Mouse (Mus musculus) thymus, postnatal 36 days (tissue): ENCODE results near the gene Lamb3.

Experiments used
- DNase-seq, 2 experiments: peaks; one replicate each; pipeline ENCODE4 v3.0.0; 2022; ENCODE audit warnings: mixed read lengths in 2 of 2

The Lamb3 gene

DNA sequence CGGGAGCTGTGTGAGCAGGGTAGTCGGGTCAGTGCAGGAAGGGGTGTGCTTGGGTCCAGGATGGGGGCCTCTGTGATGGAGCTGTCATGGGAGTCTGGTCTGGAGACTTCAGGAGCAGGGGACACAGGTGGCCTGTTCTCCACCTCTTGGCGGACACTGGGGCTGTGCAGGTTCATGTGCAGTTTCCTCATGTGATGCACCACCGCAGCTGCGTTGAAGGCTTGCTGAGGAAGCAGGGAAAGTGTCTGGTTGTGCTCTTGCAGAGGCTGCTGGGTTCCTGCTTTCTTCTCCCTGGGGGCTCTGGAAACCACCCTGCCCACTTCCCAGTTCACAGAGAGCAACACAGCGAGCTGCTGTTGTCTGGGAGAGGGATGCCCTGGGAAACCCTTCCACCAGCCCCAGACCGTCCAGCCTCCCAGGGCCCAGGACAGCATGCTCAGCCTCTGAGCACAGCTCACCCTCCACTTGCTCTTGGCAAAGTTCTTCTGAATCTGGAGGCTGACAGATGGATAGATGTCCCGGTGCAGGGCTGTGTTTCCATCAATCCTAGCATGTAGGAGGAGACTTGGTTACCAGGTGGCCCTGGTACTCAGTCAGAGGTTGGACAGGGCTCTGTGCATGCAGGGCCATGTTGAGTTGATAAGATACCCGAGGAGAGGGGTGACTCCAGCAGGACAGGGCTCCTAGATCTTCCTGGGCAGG lies 140.9 kb downstream of the Lamb3 start:
- DNase-seq, result peak; percentile 30 to 57

DNA sequence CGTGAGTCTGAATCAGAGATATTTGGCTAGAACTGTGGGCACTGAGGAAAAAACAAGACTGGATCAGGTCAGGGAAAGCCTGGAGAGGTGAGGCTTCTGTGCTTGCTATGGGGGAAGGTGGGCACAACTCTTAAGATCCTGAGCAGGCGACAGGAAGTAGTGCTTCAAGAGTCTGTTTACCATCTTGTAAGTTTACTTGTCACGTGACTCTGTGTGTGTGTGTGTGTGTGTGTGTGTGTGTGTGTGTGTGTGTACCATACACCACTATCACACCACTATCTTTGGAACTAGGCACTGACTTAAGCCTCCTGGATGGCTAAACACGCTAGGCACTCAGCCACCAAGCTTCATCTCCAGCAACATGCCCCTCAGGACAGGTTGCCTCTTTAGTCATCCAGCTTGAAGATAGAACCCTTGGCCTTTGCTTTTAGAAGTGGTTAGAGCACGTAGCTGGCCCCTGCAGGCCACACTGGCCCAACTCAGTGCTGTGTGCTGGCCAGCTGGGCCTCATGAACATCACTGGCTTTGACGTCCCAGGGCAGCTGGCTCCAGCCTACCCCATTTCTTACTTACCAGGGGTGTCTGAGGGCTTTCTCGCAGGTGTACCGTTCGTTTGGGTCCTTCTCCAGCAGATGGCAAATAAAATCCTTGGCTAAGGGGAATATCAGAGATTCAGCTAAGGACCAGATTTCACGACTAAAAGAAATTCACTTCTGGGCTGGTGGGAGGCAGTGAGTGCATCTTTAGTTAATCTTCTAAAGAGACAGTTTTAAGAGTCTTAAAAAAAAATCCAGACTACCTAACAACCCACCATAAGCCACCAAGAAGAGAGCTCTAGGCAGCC lies 142.4 kb downstream of the Lamb3 start:
- DNase-seq, result peak; percentile 54 to 56

DNA sequence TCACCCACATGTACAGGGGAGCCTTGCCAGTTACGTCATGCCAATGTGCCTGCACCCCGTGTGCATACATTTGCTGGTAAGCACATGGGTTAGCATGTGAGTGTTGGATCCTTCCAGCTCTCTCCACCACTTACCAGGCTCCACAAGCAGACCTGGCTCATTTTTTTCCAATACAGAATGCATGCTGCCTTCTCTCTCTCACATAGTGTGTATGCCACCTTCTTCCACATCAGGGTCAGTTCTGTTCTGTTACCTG lies 143.0 kb downstream of the Lamb3 start:
- no peak for DNase-seq

DNA sequence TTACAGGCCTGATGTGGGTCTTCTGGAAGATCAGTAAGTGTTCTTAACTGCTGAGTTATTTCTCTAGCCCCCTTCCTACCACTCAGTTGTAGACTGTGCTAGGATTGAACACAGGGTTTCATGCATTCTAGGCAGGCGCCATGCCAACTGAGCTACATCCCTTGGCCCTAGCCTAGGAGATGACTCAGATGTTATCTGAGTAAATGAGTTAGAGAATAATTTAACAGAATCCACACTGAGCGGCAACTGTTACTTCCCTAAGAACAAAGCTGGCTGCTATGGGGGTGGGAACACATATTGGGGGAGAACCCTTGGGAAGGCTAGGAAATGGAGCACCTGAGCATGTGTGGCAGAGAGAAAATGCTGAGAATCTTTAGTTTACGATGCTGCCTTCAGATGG lies 144.1 kb downstream of the Lamb3 start:
- DNase-seq, result no peak

GRCm38 (mm10) chr1:193359199-193359598 lies 151.7 kb downstream of the Lamb3 start:
- DNase-seq, result no peak

DNA sequence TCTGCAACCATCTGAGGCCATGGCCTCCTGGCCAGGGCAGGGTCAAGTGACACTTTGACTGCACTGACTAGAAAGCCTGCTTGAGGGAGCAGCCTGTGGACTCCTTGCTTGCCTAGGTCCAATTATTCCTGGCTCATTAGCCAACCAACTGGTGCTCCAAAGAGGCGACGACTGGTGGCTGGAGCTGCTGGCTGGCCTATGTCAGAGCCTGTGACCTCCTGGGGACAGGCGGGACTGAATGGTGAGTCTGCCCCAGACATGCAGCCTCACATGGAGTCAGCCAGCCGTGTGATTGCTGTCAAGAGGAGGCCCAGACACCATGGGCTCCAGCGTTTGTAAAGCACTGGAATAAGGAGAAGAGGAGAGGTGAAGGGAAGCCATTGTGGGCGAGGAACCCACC lies 153.7 kb downstream of the Lamb3 start:
- no peak for DNase-seq

DNA sequence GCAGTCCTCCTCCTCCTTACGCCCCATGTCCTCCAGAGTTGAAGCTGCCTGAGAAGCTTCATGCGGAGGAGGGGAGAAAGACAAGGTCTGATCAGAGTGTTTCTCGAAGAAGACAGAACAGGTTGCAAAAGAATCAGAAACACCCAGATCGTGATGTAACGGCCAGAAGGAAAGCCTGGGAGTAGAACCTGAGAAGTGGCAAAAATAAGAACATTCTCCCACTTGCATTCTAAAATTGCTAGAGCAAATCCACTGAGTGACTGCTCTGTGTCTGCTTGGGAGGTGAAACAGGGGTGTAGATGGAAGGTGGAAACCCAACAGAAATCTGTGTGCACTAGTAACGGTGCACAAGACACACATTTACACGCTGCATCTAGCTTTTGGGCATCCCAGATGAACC lies 154.6 kb downstream of the Lamb3 start:
- no peak for DNase-seq

GRCm38 (mm10) chr1:193363801-193364231 lies 156.3 kb downstream of the Lamb3 start:
- peak; percentile 75 for DNase-seq

- DNase-seq, result no peak
These were observed 160.6 kb downstream of the Lamb3 start for GRCm38 (mm10) chr1:193368055-193368454.

- DNase-seq, result no peak
These were observed 161.6 kb downstream of the Lamb3 start for GRCm38 (mm10) chr1:193369091-193369490.

GRCm38 (mm10) chr1:193370096-193370495 lies 162.6 kb downstream of the Lamb3 start, which contains the start of gene Camk1g:
Gene Camk1g (minus strand): TSS chr1:193370298.
- no peak for DNase-seq

- DNase-seq, result no peak
These were observed 166.5 kb downstream of the Lamb3 start for GRCm38 (mm10) chr1:193373906-193374413.

DNA sequence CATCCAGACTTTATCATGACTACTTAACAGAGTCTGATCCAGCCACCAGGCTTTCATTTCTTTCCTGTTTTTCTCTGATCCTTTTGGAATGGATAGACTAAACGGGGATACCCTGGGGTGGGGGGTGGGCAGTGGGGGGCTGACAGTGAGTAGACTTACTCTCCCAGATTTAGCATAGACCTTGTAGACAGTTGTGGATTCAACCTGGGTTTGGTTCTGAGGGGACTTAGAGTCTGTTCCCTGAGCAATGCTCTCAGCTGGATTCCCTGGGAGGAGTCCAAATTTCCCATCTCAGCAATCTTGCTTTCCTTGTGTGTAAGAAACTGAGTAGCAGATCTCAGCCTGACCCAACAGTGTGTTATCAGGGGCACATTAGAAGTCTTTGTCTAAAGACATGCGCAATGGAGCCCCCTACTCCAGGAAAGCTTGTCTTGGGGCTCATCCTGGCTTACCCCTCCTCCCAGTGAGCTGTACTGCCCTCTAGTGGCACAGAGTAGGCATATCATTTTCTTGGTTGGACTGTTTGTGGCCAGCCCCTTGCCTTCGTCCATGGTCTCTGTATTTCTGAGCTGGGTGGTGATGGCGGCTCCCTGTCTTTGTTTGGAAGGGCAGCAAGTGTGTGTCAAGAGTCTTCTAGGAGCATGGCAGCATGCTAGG lies 169.1 kb downstream of the Lamb3 start:
- DNase-seq, result peak; percentile 49 to 52

DNA sequence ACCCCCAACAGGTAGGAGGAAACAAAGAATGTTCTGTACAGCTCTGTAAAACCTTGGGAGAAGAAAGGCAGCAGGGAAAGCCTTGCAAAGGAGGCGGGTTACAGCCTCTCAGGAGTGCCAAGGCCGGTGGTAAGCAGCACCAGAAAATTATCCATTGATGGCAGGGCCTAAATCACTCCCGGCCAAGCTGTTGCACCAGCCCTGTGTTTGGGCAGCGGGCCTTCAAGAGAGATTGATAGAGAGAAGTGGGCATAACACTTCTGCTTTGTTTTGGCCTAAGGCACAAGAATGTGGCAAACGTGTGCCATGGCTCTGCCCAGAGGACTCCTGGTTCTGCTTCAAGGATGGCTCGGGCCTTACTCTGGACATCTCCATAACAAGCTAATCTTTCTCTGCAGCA lies 172.1 kb downstream of the Lamb3 start:
- DNase-seq, result no peak

DNA sequence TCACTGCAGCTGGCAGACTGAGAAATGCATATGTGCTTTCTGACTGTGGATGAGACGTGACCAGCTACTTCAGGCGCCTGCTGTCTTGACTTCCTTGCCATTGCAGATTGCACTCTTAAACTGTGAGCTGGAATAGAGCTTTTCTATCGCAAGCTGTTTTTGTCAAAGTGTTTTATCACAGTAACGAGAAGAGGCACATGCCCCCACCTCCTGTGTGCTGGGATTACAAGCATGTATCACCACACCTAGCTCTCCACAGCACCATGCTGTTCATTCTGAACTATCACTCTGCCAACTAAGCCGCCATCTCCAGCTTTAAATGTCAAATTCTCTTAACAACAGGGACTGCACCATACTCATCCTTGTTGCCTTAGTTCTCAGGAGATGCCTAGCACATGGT lies 173.4 kb downstream of the Lamb3 start:
- DNase-seq, result no peak

- no peak for DNase-seq
These were observed 174.3 kb downstream of the Lamb3 start for GRCm38 (mm10) chr1:193381597-193382404.

- DNase-seq, result peak; percentile 24 to 52
These were observed 174.9 kb downstream of the Lamb3 start for GRCm38 (mm10) chr1:193382435-193382834.

DNA sequence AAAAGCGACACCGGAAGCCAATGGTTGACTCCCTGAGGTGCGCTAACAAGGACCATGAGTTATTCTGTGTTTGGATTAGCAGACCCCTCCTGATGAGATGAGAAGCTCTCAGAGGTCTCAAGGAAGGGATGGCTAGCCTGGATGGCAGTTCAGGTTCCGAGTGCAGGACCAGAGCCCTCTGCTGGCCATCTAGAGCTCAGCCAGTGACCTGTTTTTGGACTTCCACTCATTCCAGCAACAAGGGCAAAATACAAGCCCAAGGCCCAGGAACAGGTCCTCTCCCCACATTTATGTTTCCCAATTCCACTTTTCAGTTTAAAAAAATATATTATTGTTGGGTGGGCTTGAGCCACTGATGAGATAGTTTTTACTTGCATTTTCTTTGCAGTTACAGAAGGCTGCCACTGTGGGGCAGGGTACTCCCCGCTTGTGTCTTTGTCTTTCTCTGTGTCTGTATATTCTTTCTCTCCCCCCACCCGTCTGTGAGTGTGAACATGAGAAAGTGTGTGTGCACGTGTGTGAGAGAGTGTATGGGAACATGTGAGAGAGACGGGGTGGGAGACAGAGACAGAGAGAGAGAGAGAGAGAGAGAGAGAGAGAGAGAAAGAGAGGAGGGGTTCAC lies 175.5 kb downstream of the Lamb3 start:
- peak; percentile 42 to 51 for DNase-seq

DNA sequence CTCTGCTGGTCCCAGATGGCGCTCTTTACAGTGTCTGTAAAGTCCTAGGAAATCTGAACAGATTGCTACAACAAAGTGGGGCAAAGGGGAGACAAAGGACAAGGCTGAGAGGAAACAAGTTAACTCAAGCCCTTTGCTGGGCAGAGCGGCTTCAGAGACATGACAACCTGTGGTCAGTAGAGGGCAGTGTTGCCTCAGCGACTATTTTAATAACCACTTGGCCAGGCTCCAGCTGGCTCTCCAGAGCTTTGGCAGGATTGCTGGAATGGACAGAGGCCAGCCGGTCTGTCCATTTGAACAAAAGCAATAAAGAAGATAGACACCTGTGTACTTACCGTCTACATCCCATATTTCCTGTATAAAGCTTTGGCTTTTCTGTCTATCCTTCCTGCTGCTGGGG lies 178.6 kb downstream of the Lamb3 start:
- DNase-seq, result peak; percentile 52 to 62

DNA sequence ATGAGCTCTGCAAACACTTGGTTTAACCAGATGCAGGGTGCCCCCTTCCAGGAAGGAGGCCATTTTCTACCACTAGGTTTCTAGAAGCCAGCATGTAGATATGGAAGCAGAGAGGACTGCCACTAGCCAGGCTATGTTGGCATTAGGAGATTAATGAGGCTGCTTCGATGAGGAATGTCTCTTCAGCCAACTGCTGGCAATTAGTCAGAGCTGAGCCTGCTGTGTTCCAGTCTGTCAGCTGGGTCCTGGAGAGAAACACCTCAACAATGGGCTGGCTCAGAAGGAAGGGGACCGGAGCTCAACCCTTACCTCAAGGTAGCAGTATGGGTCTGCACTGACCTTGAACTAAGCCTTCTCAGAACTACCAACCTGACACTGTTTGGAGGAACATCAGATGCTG lies 179.7 kb downstream of the Lamb3 start:
- DNase-seq, result no peak

- DNase-seq, result no peak
These were observed 182.0 kb downstream of the Lamb3 start for GRCm38 (mm10) chr1:193389505-193389904.

DNA sequence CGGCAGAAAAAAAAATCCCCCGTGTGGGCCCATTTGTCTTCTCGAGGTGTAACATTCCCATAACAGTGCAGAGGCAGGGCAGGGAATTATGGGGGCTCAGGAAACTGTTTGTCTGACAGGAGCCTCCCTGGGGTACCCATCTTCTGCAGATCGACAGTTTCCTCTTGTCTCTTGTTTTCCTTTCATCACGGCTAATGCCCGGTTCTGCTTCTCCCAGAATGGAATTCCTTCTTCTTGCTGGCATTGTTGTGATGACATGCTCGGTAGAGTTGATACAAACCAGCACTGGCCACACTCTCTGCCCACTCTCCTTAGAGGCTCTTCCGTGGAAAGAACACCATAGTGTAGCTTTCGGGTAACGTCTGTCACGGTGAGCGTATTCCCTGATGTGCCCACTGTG lies 182.5 kb downstream of the Lamb3 start:
- no peak for DNase-seq
